Mouse (Mus musculus) midbrain, embryonic 15.5 days (tissue): ENCODE data around the gene Camk2d. TPM values are rescaled to one million over a fixed set of nuclear protein-coding genes. Genes with fewer than 3 reads are reported as not detected.
A peak's percentile ranks its signal among the peaks of the same experiment; 100 is the strongest.

ENCODE experiments used
- ATAC-seq: fragments of 200-750 bp; cut with Nextera tagmentation; replicated peaks from 2 replicates; pipeline ENCODE4 v1.8.0; 2017; ENCODE audit warnings: moderate TSS enrichment
- H3K27ac ChIP-seq: fragments of 300-500 bp; sonication (generic); 2 replicates; pipeline ENCODE4 v1.5.1; 2015; ENCODE audit warnings: mild to moderate bottlenecking, inconsistent platforms
- H3K27me3 ChIP-seq: fragments of 300-500 bp; sonication (generic); replicated peaks from 2 replicates; pipeline ENCODE4 v1.6.1; 2015; ENCODE audit warnings: inconsistent platforms
- H3K36me3 ChIP-seq: fragments of 300-500 bp; sonication (generic); replicated peaks from 2 replicates; pipeline ENCODE4 v1.6.1; 2015; ENCODE audit warnings: inconsistent platforms
- H3K4me1 ChIP-seq: fragments of 300-500 bp; sonication (generic); 2 replicates; pipeline ENCODE4 v1.6.1; 2015; ENCODE audit warnings: inconsistent platforms
- H3K4me2 ChIP-seq: fragments of 300-500 bp; sonication (generic); 2 replicates; pipeline ENCODE4 v1.6.1; 2015; ENCODE audit warnings: inconsistent platforms, mild to moderate bottlenecking, moderate library complexity
- H3K4me3 ChIP-seq: fragments of 300-500 bp; sonication (generic); 2 replicates; pipeline ENCODE4 v1.5.1; 2015; ENCODE audit warnings: mild to moderate bottlenecking, inconsistent platforms
- H3K9ac ChIP-seq: fragments of 300-500 bp; sonication (generic); 2 replicates; pipeline ENCODE4 v1.6.1; 2015; ENCODE audit warnings: mild to moderate bottlenecking, inconsistent platforms
- H3K9me3 ChIP-seq: fragments of 300-500 bp; sonication (generic); 2 replicates; pipeline ENCODE4 v1.6.1; 2016; ENCODE audit warnings: inconsistent platforms
- WGBS: fragments of 180-500 bp; shearing (Covaris S2); methylation state at CpG from one replicate; pipeline ENCODE4 v1.1.7; 2015; ENCODE audit warnings: mixed read lengths; 5-methylcytosine and 5-hydroxymethylcytosine counted together
- polyA plus RNA-seq: library from polyadenylated mRNA; unstranded; fragments of >200 nt; fragmentation: Nextera tagmentation; extraction: Ambion mirVana; gene quantifications from 2 replicates; pipeline ENCODE4 v1.2.1, GENCODE M21; 2015

The Camk2d gene
- polyA plus RNA-seq, 1 experiment from 2014 or later: 54.7 TPM

GRCm38 (mm10) chr3:126658791-126659190 lies 62.7 kb downstream of the Camk2d start:
- no peak for ATAC-seq
- WGBS: 76% methylated on average over 10 of the region's 10 CpGs
- no peak overlapping the region for H3K4me3 ChIP-seq

GRCm38 (mm10) chr3:126659235-126659634 lies 63.1 kb downstream of the Camk2d start:
- Histone ChIP-seq H3K9ac (no peak overlapping the region), H3K9me3 (no peaks in the 10 kb centered on the region), H3K27me3 (no peaks in the 10 kb centered on the region), H3K36me3 (no peaks in the 10 kb centered on the region), H3K4me1 (no peaks in the 10 kb centered on the region), H3K27ac (no peak overlapping the region), H3K4me3 (no peak overlapping the region), H3K4me2 (no peak overlapping the region)
- WGBS: 92% methylated on average over 8 of the region's 8 CpGs
- no peak for ATAC-seq

More at GRCm38 (mm10) chr3:126658791-126659190, 62.7 kb downstream of the Camk2d start:
- Histone ChIP-seq H3K4me1 (no peaks in the 10 kb centered on the region), H3K27ac (no peak overlapping the region), H3K36me3 (no peaks in the 10 kb centered on the region), H3K9me3 (no peaks in the 10 kb centered on the region), H3K27me3 (no peaks in the 10 kb centered on the region), H3K4me2 (no peak overlapping the region), H3K9ac (no peak overlapping the region)

- Histone ChIP-seq H3K27me3 (no peaks in the 10 kb centered on the region), H3K9ac (no peak overlapping the region), H3K36me3 (no peaks in the 10 kb centered on the region), H3K27ac (no peak overlapping the region), H3K4me3 (no peak overlapping the region), H3K9me3 (no peaks in the 10 kb centered on the region), H3K4me2 (no peak overlapping the region), H3K4me1 (no peaks in the 10 kb centered on the region)
- 84% methylated on average over 8 of the region's 8 CpGs for WGBS
- ATAC-seq: no peak
Measured at GRCm38 (mm10) chr3:126659832-126660564, 63.9 kb downstream of the Camk2d start.

GRCm38 (mm10) chr3:126660575-126660974 lies 64.5 kb downstream of the Camk2d start:
- Histone ChIP-seq H3K4me2 (no peak overlapping the region), H3K9ac (no peak overlapping the region), H3K27ac (no peak overlapping the region), H3K36me3 (no peaks in the 10 kb centered on the region), H3K9me3 (no peaks in the 10 kb centered on the region), H3K27me3 (no peaks in the 10 kb centered on the region), H3K4me3 (no peak overlapping the region), H3K4me1 (no peaks in the 10 kb centered on the region)
- ATAC-seq: no peak
- WGBS: 87% methylated on average over 2 of the region's 2 CpGs

- H3K9me3 ChIP-seq: no peaks in the 10 kb centered on the region
- H3K4me1 ChIP-seq: no peaks in the 10 kb centered on the region
- WGBS: 87% methylated on average over 6 of the region's 6 CpGs
- no peak for ATAC-seq
- no peak overlapping the region for H3K4me2 ChIP-seq
- no peaks in the 10 kb centered on the region for H3K27me3 ChIP-seq
- no peaks in the 10 kb centered on the region for H3K36me3 ChIP-seq
- H3K27ac ChIP-seq: no peak overlapping the region
- no peak overlapping the region for H3K9ac ChIP-seq
- no peak overlapping the region for H3K4me3 ChIP-seq
Measured at GRCm38 (mm10) chr3:126660986-126661385, 64.9 kb downstream of the Camk2d start.

GRCm38 (mm10) chr3:126661920-126662319 lies 65.8 kb downstream of the Camk2d start:
- Histone ChIP-seq H3K4me2 (no peak overlapping the region), H3K27me3 (no peaks in the 10 kb centered on the region), H3K4me1 (no peaks in the 10 kb centered on the region), H3K9me3 (no peaks in the 10 kb centered on the region), H3K9ac (no peak overlapping the region), H3K4me3 (no peak overlapping the region), H3K27ac (no peak overlapping the region), H3K36me3 (no peaks in the 10 kb centered on the region)
- no peak for ATAC-seq
- WGBS: 89% methylated on average over 3 of the region's 3 CpGs

GRCm38 (mm10) chr3:126663436-126663835 lies 67.3 kb downstream of the Camk2d start:
- Histone ChIP-seq H3K27me3 (no peaks in the 10 kb centered on the region), H3K4me3 (no peak overlapping the region), H3K9me3 (no peaks in the 10 kb centered on the region), H3K27ac (no peak overlapping the region), H3K4me1 (peaks cover 5% of the 10 kb centered on the region), H3K36me3 (no peaks in the 10 kb centered on the region), H3K4me2 (no peak overlapping the region), H3K9ac (no peak overlapping the region)
- 75% methylated on average over 5 of the region's 5 CpGs for WGBS
- ATAC-seq: no peak

- WGBS: 78% methylated on average over 1 of the region's 1 CpGs
- no peaks in the 10 kb centered on the region for H3K36me3 ChIP-seq
- no peak for ATAC-seq
- H3K4me3 ChIP-seq: no peak overlapping the region
- H3K4me2 ChIP-seq: no peak overlapping the region
- H3K9me3 ChIP-seq: no peaks in the 10 kb centered on the region
- H3K27me3 ChIP-seq: no peaks in the 10 kb centered on the region
- H3K27ac ChIP-seq: no peak overlapping the region
- peaks cover 10% of the 10 kb centered on the region for H3K4me1 ChIP-seq
- no peak overlapping the region for H3K9ac ChIP-seq
Measured at GRCm38 (mm10) chr3:126665866-126666265, 69.8 kb downstream of the Camk2d start.

GRCm38 (mm10) chr3:126667019-126667418 lies 70.9 kb downstream of the Camk2d start:
- ATAC-seq: peak; percentile 51; the same call in 1 of the 2 replicates
- Histone ChIP-seq H3K9me3 (no peaks in the 10 kb centered on the region), H3K9ac (no peak overlapping the region), H3K4me1 (peaks cover 16% of the 10 kb centered on the region), H3K4me3 (no peak overlapping the region), H3K27ac (no peak overlapping the region), H3K4me2 (no peak overlapping the region), H3K36me3 (no peaks in the 10 kb centered on the region), H3K27me3 (no peaks in the 10 kb centered on the region)
- WGBS: 95% methylated on average over 11 of the region's 11 CpGs

GRCm38 (mm10) chr3:126667451-126667850 lies 71.3 kb downstream of the Camk2d start:
- H3K36me3 ChIP-seq: no peaks in the 10 kb centered on the region
- no peak overlapping the region for H3K4me2 ChIP-seq
- ATAC-seq: peak; percentile 71
- WGBS: 56% methylated on average over 7 of the region's 7 CpGs
- H3K4me1 ChIP-seq: peaks cover 16% of the 10 kb centered on the region
- H3K9ac ChIP-seq: no peak overlapping the region
- H3K4me3 ChIP-seq: no peak overlapping the region
- no peaks in the 10 kb centered on the region for H3K27me3 ChIP-seq
- H3K27ac ChIP-seq: no peak overlapping the region
- H3K9me3 ChIP-seq: no peaks in the 10 kb centered on the region

- no peak overlapping the region for H3K9ac ChIP-seq
- peaks cover 16% of the 10 kb centered on the region for H3K4me1 ChIP-seq
- 61% methylated on average over 3 of the region's 3 CpGs for WGBS
- no peak overlapping the region for H3K4me3 ChIP-seq
- peak; percentile 56 for ATAC-seq
- H3K27ac ChIP-seq: 0 out of 2 replicates have a peak overlapping the region, but pooled peaks have one; percentile 20
- no peak overlapping the region for H3K4me2 ChIP-seq
- no peaks in the 10 kb centered on the region for H3K27me3 ChIP-seq
- H3K36me3 ChIP-seq: no peaks in the 10 kb centered on the region
- no peaks in the 10 kb centered on the region for H3K9me3 ChIP-seq
Measured at GRCm38 (mm10) chr3:126668123-126668522, 72.0 kb downstream of the Camk2d start.

GRCm38 (mm10) chr3:126668692-126669091 lies 72.6 kb downstream of the Camk2d start:
- WGBS: 57% methylated on average over 10 of the region's 10 CpGs
- ATAC-seq: peak; percentile 16
- 0 out of 2 replicates have a peak overlapping the region, but pooled peaks have one; percentile 20 for H3K27ac ChIP-seq

GRCm38 (mm10) chr3:126670413-126670812 lies 74.3 kb downstream of the Camk2d start:
- Histone ChIP-seq H3K4me2 (no peak overlapping the region), H3K4me1 (peaks cover 16% of the 10 kb centered on the region), H3K36me3 (no peaks in the 10 kb centered on the region), H3K4me3 (no peak overlapping the region), H3K27me3 (no peaks in the 10 kb centered on the region), H3K27ac (no peak overlapping the region), H3K9ac (no peak overlapping the region), H3K9me3 (no peaks in the 10 kb centered on the region)
- ATAC-seq: no peak
- WGBS: 62% methylated on average over 3 of the region's 3 CpGs

More at GRCm38 (mm10) chr3:126668692-126669091, 72.6 kb downstream of the Camk2d start:
- Histone ChIP-seq H3K9me3 (no peaks in the 10 kb centered on the region), H3K4me1 (peaks cover 16% of the 10 kb centered on the region), H3K27me3 (no peaks in the 10 kb centered on the region), H3K4me3 (no peak overlapping the region), H3K36me3 (no peaks in the 10 kb centered on the region), H3K9ac (no peak overlapping the region), H3K4me2 (no peak overlapping the region)
